Mouse (Mus musculus): ENCODE data around the gene Thnsl1.

Gene Thnsl1

DNA sequence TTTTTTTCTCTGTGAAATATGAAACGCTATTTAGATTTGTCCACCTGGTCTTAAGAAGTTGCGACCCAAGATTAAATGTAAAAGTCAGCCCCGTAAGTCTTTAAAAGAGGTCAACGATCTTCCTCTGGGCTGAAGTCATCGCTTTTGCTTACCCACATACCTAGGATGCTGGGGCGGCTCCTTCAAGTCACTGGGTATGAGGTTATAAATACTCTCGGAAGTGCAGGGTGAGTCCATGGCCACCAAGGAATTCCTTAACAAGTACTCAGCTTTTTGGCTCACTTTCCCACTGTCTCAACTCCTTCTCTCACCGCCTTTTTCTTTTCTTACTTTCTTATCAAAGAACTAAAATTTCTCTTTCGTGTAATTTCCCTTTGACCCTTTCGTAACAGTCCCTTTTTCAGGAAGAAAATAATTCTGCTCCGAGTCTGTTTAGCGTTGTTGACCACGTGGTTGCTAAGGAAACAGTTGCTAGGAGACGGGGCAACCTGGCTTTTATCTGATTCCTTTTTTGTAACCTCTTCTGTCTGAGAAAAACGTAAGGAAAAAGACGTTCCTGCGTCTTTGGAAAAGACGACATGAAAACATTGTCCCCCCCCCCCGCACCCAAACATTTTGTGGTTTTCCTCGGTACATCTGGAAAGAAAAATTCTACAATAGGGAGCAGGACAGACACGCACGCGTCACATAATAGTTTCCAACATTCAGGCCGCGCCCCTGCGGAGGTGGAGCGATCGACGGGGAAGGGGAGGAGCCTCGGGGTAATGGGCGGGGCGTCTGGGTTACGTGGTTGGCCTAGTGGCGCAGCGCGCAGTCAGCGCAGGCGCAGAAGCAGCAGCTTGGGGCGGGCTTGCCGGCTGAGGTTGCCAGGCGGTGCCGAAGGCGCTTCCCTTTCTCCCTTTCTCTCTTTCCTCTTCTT is at the start of gene Thnsl1, which contains the start of gene Enkur:
Gene Thnsl1, plus strand, starts transcription at position 813 of the 919 bp plus-strand sequence.
Gene Enkur, minus strand, starts transcription at position 454 of the 919 bp plus-strand sequence.
- peak; percentile 96 for DNase-seq

DNA sequence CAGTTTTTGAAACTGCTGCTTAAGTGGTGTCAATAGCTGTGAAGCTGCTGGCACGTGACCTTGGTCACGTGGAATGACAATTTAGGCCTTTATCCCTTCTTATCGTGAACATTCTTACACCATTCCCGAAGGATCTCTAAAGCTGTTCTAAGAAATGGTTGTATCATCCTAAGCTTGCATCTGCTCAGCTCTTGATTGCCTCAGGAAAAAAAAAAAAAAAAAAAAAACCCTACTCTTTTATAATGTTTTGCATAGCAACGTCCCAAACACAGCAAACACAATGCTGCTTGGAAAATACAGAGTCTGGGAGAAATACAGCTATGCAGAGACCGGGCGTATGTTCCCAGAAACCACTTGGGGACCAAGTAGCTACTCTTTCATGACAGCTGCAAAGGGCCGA is 41.2 kb upstream of the Thnsl1 start:
- no peak for DNase-seq

DNA sequence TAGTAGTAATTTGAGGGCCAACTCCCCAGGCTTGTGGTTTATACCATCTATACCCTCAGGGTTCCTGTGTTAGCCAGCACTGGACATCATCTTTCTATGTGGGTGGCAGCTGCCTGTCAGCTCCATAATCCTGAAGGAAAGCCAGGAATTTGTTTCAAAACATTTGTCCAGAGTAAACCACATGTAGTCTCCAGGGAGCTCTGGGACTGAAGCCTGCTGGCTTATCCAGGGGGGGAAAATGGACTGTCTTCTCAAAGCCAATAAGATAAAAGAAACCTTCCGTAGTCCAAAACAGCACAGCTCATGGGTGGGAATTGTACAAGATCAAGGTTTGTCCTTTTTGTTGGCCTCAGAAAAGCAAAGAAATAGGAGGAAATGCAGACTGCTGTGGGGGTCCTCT is 37.6 kb upstream of the Thnsl1 start:
- no peak for DNase-seq

DNA sequence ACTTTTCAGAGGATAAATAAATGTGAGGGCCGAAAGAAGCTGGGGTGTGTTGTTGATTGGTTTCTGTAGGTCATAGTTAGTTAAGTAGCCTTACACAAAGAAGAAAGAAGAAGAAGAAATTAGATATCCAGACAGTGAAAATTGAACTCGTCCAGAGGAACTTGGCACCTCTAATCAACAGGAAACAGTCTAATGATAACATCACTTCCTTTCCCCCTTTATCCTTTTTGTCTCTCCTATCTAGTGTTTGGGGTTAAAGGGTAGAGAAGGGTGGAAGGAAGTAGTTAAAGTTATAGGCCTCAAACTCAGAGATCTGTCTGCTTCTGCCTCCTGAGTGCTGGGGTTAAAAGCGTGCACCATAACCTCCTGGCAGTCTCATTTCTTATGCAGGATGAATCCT is 32.7 kb upstream of the Thnsl1 start:
- no peak for DNase-seq

DNA sequence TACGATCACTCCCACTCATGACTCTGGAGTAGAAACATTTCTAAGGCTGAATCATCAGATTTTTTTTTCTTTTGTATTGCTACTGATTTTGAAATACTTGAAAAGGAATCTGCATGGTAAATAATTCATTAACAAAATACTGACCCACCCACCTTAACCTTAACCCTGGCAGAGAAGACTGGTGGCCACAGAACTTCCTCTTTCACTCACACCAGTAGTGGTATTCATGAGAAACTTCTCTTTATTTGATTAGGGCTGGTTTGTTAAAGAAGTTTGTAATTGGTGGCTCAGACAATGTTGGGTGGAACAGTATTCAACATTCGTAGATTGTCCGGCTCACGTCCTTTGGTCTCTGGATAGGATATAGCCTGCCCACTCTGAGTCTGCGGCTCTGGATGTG is 26.4 kb upstream of the Thnsl1 start:
- no peak for DNase-seq

DNA sequence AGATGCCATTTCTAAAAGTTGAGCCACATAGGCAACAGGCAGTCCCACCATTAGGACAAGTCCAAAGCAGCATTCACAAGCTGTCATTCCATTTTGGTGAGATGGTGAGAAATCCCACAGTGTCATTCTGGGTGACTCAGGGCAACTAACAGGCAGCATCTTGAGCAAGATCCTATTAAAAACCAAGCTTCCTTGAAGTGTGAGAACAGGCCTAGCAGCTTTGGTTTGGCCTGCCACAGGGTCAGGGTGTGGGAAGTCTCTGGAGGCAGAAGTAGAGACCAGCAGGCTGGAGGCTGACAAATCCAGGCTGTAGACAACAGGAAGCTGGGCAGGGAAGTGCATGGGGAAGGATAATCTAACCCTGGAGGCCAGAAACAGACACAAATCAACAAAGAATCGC is 22.7 kb upstream of the Thnsl1 start:
- DNase-seq: no peak

DNA sequence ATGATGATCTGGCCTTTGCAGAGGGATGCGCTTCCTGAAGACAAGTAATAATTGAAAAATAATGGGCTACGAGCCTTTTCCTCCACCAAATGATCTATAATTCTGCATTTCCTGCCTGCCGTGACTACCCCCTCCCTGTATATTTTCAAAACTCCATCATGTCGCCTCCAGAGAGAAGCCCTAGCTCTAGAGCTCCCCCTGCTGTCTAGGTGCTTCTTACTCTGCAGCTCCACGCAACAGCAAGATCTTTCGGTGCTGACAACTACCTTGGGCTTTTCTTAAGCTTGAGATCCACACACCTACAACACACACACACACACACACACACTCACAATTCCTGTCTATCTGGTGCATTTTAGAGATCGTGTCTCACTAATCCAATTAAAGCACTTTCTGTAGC is 17.9 kb upstream of the Thnsl1 start:
- peak; percentile 81 for DNase-seq

DNA sequence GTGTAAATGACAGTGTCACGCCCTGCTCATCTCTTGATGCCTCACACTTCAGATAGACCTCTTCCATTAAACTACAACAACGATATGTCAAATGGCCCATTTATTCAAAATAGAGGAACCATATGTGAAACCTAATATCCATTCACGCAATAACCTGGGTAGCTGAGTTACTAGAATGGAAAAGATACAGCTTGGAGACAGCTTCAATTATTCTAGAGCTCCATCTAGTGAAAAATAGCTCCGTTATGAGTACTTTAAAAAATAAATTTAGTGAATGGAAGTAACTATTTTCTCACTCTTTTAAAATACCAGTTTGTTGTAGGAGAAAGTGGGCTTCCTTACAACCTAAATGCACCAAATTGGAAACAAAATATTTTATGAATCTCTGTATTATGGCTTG is 16.9 kb upstream of the Thnsl1 start:
- DNase-seq: no peak

DNA sequence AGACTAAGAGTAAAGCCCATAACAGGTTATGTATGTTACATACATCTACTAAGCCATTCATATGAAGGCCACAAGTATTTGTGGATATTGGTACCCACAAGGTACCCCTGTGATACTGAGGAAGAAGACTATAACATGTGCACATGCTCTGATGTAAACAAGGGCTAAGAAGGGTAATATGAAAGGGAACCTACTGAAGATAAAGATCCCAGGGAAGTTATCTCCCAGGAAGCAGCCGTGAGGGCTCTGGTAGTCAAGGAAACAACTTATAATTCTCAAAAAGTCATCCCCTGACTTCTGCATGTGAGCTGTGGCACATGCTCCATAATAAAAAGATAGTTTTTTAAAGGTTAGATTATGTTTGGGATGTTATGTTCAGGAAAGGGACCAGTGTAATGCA is 14.3 kb upstream of the Thnsl1 start:
- no peak for DNase-seq

DNA sequence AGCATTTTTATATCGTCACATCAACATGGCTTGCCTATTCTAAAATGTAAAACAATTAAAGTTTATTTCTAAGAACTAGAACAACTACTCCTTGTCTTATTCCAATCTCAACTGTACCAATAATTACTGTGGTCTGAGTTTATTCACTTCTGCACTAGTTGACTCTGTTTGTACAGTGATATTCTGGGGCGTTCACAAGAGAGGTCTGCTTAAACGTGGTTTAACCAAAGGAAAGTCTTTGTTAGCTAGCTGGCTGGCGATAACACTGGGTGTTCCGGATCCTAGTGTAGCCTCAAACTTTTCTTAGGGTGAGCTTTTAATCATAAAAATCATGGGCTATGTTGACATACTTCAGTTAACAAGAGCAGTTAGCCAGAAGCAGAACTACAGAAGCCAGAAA is 10.3 kb upstream of the Thnsl1 start:
- DNase-seq: no peak

DNA sequence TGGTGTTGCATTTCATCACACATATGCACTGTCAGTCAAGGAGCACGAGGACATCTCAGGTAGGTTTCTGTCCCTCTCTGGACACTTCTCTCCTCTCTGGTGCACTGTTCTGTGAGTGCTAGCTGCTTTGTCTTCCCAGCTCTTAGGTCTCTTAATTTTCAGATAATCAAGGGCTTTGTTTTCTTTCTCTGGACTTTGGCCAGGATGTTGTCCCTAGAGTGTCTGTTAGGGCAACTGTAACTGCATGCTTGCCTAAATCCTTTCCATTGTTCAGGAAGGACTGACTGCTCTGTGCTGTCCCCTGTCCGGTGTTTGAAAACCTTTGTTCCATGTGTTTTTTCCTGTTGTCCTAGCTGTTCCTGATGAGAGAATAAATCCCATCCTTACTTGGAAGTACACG is 6.5 kb upstream of the Thnsl1 start:
- no peak for DNase-seq

DNA sequence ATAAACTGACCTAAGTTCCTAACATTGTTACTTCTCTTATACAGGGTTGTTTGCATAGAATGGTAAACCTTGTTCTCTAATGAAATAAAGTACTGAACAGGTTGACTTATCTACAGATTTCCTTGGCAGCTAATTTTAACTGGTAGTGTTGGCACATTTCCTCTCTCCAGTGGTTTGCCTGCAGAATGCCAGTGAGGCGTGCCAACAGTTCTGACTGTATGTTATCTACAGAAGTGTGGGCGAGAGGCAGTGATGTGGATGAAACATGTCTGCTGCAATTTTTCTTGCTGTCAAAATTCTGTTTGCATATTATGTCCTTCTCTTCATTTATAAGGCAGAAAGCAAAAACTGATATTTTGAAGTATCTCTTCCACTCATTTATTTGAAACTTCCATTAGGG is 2.8 kb upstream of the Thnsl1 start:
- DNase-seq: no peak

DNA sequence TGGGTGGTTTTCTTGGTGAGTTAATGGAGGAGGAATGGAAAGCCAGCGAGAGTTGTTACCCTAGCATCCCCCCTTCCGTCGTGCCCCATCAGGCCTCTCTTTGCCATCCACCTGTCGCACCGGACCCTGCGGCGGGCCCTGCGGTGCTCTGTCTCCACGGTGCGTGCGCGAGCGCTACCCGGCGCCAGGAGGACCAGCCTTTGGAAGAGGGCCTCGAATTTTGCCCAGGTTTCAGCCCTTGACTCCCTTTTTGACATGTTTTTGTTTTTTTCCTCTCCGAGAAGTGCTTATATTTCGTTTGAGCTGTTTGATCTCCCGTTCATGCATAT is 271 bp downstream of the Thnsl1 start:
- no peak for DNase-seq

DNA sequence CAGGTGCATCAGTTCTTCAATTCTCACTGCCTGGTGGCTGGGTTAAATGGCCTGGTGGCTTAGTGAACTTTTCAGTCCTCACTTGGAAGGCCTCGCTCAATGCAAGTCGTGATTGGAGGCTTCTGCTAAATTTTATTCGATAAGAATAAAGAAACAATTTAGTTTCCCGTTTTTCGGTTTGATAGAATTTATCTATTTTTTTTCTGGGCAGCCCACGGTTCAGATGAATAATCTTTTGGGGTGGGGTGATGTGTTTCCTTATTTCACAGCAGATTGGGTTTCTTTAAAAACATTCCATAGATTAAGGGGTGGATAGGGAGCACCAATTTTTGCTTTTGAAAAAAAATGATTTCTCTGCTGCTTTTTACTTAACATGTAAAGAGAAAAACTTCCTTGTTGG is 754 bp downstream of the Thnsl1 start:
- DNase-seq: no peak

DNA sequence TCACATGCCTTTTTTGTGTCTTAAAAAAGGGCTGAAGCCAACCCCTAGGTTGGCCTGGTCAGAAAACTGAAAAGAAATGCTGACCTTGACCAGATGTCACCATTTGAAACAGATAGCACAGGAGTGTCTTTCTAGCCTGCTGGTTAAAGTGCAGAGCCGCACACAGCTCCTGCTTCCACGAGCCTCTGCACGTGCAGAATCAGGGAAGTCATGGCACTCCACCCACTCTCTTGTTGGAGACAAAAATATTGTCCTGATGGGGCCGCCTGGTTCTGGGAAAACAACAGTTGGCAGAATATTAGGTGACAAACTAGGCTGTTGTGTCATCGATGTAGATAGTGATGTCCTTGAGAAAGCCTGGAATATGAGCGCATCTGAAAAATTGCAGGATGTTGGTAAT is 5.8 kb downstream of the Thnsl1 start:
- DNase-seq: no peak

DNA sequence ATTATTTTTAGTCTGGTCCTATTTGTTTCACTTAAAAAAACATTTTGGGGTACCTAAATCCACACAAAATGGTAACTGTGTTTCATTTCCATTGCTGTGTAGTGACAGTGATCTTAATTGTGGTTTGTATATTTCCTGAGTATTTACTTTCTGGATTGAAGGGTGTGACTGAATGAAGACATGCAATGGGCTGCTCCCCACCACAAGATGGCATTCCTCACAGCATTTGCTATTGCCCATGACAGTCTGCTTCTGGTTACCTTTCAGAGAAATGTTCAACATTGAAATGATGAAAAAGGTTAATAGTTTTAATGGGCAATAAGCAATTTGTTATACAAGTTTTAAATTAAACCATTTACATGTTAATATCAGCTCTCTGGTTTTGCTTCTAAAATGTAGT is 8.8 kb downstream of the Thnsl1 start:
- no peak for DNase-seq

DNA sequence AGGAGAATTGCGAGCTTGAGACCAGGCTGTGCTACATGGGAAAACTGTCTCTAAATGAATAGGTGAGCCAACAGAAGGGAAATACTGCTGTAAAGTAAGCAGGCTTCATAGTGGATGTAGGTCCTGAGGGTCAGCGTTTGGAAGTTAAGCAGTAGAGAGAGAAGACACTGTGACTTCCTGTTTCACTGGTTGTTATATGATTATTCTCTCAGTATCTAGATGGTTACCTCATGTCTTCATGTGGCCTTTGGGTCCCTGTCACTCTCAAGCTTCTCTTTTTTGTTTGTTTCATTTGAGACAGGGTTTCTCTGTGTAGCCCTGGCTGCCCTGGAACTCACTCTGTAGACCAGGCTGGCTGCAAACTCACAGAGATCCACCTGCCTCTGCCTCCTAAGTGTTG is 9.8 kb downstream of the Thnsl1 start:
- DNase-seq: no peak

DNA sequence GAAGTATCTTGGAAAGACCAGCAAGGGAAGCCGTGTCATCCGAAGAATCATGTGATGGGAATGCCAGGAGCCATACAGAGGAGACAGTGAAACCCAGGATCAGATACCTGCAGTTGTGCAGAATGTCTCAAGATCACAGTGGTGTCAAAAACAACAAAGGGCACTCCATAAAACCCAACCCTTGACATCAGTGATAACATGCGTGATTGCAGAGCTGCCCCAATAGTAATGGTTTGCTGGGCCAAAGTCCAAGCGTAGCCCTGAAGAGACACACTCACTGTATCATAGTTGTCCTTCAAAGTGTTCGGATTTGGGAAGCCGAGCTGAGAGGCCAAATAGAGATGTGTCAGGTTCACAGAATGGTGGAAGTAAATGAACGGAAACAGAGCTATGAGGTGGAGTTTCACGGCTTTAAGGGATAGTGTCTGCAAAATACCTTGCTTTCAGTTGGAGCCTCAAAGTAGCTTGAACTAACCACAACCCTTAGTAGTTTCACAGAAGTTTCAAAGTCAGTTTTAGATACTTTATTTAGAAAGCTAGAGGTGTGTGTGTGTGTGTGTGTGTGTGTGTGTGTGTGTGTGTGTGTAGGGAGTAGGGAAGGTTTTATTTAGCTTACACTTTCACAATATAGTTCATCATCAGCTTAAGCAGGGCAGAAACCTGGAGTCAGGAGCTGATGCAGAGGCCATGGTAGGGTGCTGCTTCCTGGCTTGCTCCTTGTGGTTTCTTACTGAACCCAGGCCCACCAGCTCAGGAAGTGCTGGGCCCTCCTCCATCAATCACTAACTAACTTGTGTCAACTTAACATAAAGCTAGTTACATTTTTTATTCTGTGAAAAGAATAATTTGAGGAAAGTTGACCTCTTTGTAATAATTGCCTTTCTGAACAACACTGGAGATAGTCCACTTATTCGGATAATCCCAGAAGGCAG is 17.2 kb downstream of the Thnsl1 start:
- DNase-seq: no peak

DNA sequence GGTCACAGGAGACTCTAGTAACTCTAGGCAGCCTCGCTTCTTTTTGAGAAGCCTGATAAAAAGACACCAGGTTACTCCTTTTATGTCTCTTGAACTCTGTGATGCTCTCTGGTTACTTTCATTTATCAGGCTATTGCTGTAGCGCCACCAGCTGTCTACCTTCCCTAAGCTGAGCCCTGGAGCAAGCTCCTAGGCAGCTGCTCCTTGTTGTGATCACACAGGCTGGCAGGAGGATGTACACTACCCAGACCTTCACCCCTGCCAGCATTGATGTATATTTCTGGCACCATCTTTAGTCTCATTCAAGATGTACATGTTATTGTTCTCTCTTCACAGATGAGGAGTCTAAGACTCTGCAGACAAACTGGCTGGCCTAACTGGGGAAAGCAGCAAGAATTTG is 24.8 kb downstream of the Thnsl1 start:
- DNase-seq: no peak

DNA sequence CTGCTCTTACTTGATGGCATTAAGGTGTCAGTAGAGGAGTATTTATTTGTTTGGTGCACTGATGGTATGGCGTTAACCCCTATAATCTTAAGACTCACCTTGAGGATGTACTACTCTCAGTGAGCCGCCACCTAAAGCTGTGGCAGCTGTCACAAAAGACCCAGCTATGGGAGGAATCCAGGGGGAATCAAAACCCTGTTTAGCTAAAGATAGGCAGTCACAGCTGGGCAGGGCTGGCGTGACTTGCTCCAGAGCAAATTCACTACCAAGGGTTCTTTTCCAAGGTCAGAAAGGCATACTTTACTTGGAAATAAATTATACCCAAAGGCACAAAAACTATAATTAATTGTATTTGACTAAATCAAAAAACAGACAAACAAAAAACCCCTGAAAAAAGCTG is 25.6 kb downstream of the Thnsl1 start:
- no peak for DNase-seq

DNA sequence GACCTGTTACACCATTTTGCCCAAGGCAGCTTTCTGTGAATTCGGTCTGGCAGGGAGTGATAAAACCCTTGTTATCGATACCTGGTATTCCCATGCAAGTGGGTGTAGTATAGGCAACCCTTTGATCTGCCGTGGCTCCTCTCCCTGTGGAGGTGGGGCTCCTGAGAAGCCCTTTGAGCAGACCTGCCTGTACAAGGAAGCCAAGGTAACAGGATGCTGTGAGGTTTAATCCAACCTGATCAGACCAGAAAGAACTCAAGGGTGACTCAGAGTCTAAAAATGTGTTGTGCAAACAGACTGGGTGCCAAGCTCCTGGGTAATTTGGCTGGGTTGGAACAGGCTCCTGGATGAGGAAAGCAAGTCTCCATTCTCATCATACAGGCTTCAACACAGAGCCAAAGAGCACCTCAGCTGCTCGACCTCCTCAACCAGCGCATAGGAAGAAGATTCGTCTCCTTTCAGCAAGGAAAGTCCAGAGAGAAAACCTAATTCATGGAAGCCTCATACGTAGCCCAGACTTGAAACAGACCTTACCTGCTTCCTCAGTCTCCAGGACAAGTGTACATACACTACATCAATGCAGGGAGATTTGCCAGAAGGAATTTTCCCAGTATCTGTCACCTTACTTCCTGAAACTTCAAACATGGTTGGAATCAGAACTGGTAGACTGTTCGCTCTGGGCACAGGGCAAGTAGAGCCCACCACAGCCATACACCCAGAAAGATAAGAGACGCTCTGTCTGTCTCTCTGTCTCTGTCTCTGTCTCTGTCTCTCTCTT is 29.5 kb downstream of the Thnsl1 start:
- no peak for DNase-seq

DNA sequence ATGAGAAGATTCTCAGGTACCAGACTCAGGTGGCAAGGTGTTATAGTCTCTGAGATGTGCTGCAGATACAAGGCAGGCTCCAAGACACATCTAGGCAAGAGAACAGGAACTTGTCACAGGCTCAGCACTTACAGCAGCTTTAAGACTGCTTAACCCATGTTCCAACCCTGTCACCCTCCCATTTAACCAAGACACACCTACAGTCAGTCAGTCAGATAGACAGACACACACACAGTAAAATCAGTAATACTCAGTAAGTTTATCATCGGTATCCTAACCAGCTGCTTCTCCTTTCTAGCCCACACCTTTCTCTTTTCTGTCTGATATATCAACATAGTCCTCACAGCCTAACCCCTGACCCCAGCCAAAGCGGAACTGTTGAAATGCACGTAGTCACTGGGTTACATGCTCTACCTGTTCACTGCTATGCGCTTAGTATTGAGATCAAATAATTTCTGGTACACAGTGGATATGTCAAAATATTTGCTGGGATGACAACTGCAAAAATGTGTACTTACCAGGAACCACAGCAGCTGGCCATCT is 30.4 kb downstream of the Thnsl1 start:
- no peak for DNase-seq

DNA sequence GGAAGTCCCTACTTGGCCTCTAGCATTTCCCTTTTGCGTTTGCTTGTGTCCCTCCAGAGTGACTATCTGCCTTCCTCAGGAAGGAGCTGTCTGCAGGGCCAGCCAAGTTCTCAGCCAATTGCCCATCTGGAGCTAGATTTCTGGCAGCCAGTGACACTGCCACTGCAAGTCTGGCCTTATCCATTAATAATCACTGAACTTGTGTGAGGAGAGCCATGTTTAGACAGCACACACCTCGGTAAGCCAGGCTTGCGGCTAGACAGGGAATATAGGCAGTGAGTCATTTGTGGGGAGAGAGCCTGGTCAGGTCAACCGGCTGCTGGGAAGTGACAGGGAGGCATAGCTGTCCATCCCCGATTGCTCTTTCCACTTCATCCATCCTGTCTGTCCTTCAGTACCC is 31.3 kb downstream of the Thnsl1 start:
- DNase-seq: no peak

Measured in right cerebral cortex, postnatal 14 days (tissue).